Mouse (Mus musculus) gastrocnemius, postnatal 14 days (tissue): Measurements from ENCODE around the gene Sparcl1. TPM values are rescaled to one million over a fixed set of nuclear protein-coding genes. Genes with fewer than 3 reads are reported as not detected.

ENCODE experiments used
- DNase-seq: peaks from one replicate; pipeline ENCODE4 v3.0.0; 2021; ENCODE audit warnings: mixed read lengths
- intact Hi-C: fragments of 180-260 bp; cut with DNase I; formaldehyde crosslinking; loops from one replicate; pipeline ENCODE4 v1.15.1; 2025; ENCODE audit warnings: low total_unique reads
- long read RNA-seq, 2 experiments: library from polyadenylated mRNA; stranded (forward); transcript quantifications; one replicate each; pipeline ENCODE4 v2.0.0; 2021
- total RNA-seq, 2 experiments: library from RNA; stranded (reverse); gene quantifications; 2 replicates each; pipeline ENCODE4 v1.2.3; 2021

Sparcl1 gene
- total RNA-seq, result 100 to 1,000 TPM; 243 to 252 TPM
- long read RNA-seq, experiment 1, transcript Sparcl1-201 (11 exons, 2,759 nt), result major isoform, 176 of 206 reads
- long read RNA-seq, experiment 1, partial matches to known transcripts, result 22 of 206 reads
- long read RNA-seq, experiment 1, other reads (novel, unspliced or antisense), result 8 of 206 reads
- long read RNA-seq, experiment 2, transcript Sparcl1-201 (11 exons, 2,759 nt), result major isoform, 259 of 304 reads
- long read RNA-seq, experiment 2, partial matches to known transcripts, result 29 of 304 reads
- long read RNA-seq, experiment 2, other reads (novel, unspliced or antisense), result 16 of 304 reads

- intact Hi-C loops, result no loop called here
- DNase-seq, result peak; percentile 48
These were observed at the start of gene Sparcl1 for GRCm38 (mm10) chr5:104113491-104114172. Gene Sparcl1 (minus strand): TSS chr5:104113733.

- DNase-seq, result no peak
- intact Hi-C loops, result no loop called here
These were observed 47.9 kb upstream of the Sparcl1 start for GRCm38 (mm10) chr5:104161390-104161789.

DNA sequence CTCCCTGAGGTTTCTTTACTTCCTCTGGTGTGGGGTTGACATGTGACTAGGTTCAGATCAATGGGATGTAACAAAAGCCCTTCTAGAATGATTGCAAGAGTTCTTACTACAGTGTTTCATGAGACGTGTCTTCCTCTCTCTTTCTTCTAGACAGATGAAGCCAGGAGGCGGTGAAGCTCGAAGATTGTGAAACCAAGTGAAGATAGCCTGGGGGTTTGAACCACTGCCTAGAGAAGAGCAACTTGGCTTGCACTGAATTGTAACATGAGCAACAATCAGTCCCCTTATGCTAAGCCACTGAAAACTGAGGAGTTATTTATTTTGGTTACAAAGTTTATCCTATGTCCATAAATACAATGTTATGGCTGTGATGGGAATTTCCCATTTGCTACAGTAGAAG is 47.0 kb upstream of the Sparcl1 start:
- DNase-seq, result no peak
- intact Hi-C loops, result no loop called here

- no peak for DNase-seq
These were observed 45.0 kb upstream of the Sparcl1 start for GRCm38 (mm10) chr5:104158332-104159052.

GRCm38 (mm10) chr5:104157701-104158100 is 44.2 kb upstream of the Sparcl1 start:
- intact Hi-C loops, result no loop called here
- DNase-seq, result no peak

More at GRCm38 (mm10) chr5:104158332-104159052, 45.0 kb upstream of the Sparcl1 start:
- intact Hi-C loops, result no loop called here

GRCm38 (mm10) chr5:104150196-104150595 is 36.7 kb upstream of the Sparcl1 start:
- no peak for DNase-seq
- intact Hi-C loops, result no loop called here

GRCm38 (mm10) chr5:104149349-104149748 is 35.8 kb upstream of the Sparcl1 start:
- DNase-seq, result no peak
- intact Hi-C loops, result no loop called here

GRCm38 (mm10) chr5:104144057-104144456 is 30.5 kb upstream of the Sparcl1 start:
- no peak for DNase-seq
- intact Hi-C loops, result no loop called here

- intact Hi-C loops, result no loop called here
- no peak for DNase-seq
These were observed 27.5 kb upstream of the Sparcl1 start for GRCm38 (mm10) chr5:104141067-104141466.

- intact Hi-C loops, result no loop called here
- DNase-seq, result no peak
These were observed 24.5 kb upstream of the Sparcl1 start for GRCm38 (mm10) chr5:104137920-104138541.

DNA sequence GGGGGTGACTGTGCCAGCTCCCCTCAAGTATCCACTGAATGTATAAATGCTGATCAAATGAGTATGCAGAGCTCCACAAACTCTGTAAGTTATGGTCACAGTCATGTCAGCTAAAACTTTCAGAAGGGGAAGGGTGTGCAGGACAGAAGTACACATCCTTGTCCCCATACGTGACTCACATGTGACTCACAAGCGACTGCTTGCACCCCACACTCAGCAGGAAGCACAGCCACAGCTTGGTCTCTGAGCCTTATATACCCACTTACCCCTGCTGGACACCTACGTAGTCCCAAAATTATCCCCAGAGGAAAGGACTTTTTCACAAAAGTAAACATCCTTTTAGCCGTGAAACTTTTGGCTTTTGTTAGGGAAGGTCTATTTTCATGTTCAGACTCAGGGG is 20.2 kb upstream of the Sparcl1 start:
- no peak for DNase-seq
- intact Hi-C loops, result no loop called here

DNA sequence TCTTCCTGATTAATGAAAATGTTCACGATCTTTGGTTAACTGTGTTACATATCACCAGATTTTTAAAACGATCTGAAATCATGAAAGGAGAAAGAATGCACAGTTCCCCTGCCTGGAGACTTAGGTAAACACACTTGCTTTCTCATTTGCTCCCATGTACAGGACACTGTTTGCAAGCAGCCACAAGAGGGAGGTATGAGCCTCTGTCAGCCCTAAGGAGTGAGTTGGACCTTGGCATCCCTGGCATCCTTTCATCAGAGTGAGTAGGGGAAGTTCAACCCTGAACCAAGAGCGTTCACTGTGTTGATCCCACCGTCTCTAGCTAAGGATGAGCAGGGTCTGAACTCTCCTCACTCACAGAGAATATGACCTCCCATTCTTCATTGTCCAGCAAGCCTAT is 18.0 kb upstream of the Sparcl1 start:
- peak; percentile 44 for DNase-seq
- intact Hi-C loops, result no loop called here

DNA sequence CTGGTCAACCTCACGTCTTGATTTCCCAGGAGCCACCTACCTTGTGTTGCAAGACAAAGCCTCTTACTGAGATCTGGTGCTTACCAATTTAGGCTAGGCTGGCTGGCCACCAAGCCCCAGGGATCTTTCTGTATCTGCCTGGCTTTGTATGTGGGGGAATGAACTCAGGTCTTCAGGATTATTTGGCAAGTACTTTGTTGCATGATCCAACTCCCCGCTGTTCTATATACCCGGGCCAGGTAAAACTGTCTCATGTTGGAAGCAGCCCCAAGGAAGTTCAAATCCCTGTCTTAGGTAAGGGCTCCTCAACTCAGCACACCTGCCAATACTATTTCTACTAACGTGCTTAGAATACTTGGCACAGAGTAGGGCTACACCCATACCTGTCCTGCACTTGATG is 17.4 kb upstream of the Sparcl1 start:
- intact Hi-C loops, result no loop called here
- no peak for DNase-seq

DNA sequence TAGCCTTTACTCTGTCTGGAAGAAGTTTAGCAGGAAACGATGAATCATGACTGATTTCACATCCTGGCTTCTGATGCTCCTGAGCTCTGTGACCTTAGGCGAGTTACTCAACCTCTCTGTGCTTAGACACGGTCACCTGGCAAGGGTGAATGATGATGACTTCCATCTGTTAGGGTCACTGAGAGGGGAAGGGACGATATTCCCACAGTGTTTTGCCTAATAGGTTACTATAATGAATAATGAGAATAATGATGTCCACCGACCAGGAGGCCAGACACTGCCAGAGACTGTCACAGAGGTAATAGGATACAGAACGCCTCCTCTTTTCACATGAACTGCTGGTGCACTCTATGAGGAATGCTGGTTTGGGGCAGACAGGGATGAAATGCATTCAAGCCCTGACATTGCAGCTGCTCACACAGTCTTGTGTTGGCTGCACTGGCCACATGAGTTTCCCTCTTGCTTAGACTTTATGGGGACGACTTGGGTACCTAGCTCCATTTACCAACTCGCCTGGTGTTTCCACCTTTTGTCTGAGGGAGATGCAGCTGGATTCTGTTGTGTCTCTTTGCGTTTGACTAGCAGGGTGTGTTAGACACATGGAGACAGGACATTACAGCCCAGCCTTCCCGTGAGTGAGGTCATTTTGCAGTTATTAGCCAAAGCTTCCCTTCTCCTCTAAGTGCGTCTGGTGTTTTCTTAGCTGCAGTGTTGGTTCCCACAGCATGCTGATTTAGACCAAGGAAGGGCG is 14.9 kb upstream of the Sparcl1 start:
- no peak for DNase-seq
- intact Hi-C loops, result no loop called here

DNA sequence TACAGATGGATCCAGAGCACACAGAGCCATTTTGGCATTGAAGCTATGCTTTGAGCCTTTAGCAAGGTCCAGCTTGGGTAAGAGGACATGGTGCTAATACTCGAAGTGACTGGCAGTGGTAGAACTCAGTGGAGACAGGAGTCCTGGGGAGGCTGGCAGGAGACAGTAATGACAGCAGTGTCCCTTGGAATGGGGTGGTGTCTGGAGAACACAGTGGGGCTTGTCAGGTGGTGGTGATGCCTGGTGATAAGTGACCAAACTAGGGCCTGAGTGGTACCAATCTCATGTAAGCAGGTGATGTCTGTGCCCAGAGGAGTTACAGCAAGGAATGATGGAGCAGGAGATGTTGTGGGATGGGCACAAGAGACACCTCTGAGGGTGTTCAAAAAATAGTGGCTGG is 13.8 kb upstream of the Sparcl1 start:
- intact Hi-C loops, result no loop called here
- DNase-seq, result no peak

DNA sequence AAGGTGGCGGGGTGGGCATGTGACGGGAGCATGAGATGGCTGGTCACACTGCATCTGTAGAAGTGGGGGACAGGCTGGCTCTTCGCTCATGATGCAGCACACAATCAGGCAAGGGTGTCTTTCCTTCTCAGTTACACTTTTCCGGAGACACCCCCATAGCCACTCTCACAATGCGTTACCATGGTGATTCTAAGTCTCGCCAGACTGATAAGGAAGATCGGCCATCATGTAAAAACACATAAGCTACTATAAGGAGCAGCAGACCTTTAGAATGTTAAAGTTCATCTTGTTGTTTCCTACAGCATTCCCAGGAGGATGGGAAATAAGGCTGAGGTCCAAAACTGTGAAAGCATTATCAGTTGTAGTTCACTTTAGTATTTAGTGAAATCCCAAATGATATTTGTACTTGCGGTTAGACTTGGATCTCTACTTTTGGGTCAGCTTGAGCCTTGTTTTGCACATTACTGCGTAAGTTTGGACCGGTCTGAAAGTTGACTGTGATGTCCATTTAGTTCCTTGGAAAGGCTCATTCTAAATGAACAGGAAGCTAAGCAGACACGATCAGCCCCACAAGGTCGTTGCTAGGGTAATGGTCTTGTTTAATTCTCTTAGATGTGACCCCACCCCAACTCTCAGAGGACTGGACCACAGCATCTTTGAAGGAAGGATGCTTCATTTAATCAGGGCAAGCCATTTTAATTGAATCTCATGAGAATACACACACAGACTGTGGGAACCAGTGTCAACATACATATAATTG is 13.2 kb upstream of the Sparcl1 start:
- DNase-seq, result no peak
- intact Hi-C loops, result no loop called here

DNA sequence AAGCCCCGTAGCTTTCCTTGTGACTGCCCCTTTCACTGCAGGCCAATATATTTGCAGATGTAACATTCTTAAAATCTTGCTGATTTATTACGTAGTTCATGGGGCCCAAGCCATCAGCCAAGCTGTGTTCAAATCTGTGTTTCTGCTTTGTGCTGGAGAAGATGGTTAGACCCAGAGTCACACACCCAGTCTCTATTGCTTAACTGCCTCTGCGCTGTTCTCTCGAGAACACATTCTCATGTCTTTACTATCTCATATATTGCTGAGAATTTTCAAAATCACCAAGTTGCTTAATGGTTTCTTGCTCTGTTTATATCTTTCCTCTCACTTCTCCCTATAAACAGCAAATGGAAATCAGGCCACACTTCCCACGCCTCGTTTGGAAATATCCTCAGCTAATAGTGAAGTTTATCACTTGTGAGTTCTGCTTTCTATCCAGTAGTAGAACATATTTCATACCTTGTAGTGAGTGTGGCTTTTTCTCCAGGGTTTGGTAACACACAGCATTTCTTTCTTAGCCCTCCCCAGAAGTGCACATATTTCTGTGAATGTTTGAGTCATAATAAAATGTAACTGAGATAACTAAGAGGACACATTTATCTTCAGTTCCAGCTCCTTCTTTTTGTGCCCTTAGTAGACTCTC is 10.6 kb upstream of the Sparcl1 start:
- intact Hi-C loops, result no loop called here
- DNase-seq, result no peak

DNA sequence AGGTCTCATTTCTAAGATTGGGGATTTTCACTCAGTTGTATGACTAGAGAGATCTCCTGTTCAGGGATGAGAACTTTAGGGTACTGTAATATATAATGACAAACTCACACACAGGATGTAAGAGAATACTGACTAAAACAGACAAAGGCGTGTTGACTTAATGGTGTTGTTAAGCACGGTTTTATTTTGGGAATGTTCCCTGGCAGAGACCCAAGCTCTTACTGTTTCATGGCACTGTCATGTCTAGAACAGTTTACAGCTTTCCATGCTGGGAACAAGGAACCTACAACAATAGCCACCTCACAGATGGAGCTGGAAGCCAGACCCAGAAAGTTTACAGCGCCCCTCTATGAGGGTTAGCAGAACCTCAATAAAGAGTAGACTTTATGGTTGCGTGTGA is 2.4 kb upstream of the Sparcl1 start:
- intact Hi-C loops, result no loop called here
- DNase-seq, result no peak
